Mouse (Mus musculus): ENCODE data around the gene Slc22a27. TPM values are rescaled to one million over a fixed set of nuclear protein-coding genes. Genes with fewer than 3 reads are reported as not detected.
"Not testable (repeated sequence)": the region's sequence is repeated elsewhere in the genome, so short reads cannot be mapped to it uniquely, and the experiment has no call there.

Slc22a27 gene
- polyA plus RNA-seq (2015; fragmentation: Nextera tagmentation; extraction: Ambion mirVana): not detected in 2 replicates

GRCm38 (mm10) chr19:7965927-7966326 is at the start of gene Slc22a27:
Gene Slc22a27, minus strand, starts transcription at chr19:7966027.
- WGBS: 55% methylated on average over 5 of the region's 5 CpGs
- not testable (repeated sequence) for H3K36me3 ChIP-seq (ENCODE audit: insufficient read depth, low read length); DNase-seq (ENCODE audit: low spot score); H3K27ac ChIP-seq (ENCODE audit: low read length); H3K4me3 ChIP-seq (ENCODE audit: low read depth, low read length); H3K4me1 ChIP-seq (ENCODE audit: insufficient read depth, low read depth, low read length); H3K4me2 ChIP-seq (replicated peaks; ENCODE audit: low read depth, low read length); H3K27me3 ChIP-seq (replicated peaks; ENCODE audit: insufficient read depth, low read length); H3K9me3 ChIP-seq (ENCODE audit: low read length); H3K9ac ChIP-seq (replicated peaks; ENCODE audit: low read depth); ATAC-seq

GRCm38 (mm10) chr19:8011596-8011995 is 45.8 kb upstream of the Slc22a27 start:
- H3K27ac ChIP-seq (ENCODE audit: low read length); DNase-seq (ENCODE audit: low spot score); H3K27me3 ChIP-seq (replicated peaks; ENCODE audit: insufficient read depth, low read length); H3K4me3 ChIP-seq (ENCODE audit: low read depth, low read length); ATAC-seq; H3K9me3 ChIP-seq (ENCODE audit: low read length); H3K4me1 ChIP-seq (ENCODE audit: insufficient read depth, low read depth, low read length); H3K36me3 ChIP-seq (ENCODE audit: insufficient read depth, low read length); H3K4me2 ChIP-seq (replicated peaks; ENCODE audit: low read depth, low read length); H3K9ac ChIP-seq (replicated peaks; ENCODE audit: low read depth): not testable (repeated sequence)
- WGBS: 93% methylated on average over 9 of the region's 9 CpGs

GRCm38 (mm10) chr19:8009086-8009485 is 43.3 kb upstream of the Slc22a27 start:
- WGBS: 92% methylated on average over 6 of the region's 6 CpGs
- H3K4me1 ChIP-seq (ENCODE audit: insufficient read depth, low read depth, low read length); H3K27ac ChIP-seq (ENCODE audit: low read length); H3K4me2 ChIP-seq (replicated peaks; ENCODE audit: low read depth, low read length); H3K9me3 ChIP-seq (ENCODE audit: low read length); ATAC-seq; DNase-seq (ENCODE audit: low spot score); H3K27me3 ChIP-seq (replicated peaks; ENCODE audit: insufficient read depth, low read length); H3K4me3 ChIP-seq (ENCODE audit: low read depth, low read length); H3K36me3 ChIP-seq (ENCODE audit: insufficient read depth, low read length); H3K9ac ChIP-seq (replicated peaks; ENCODE audit: low read depth): not testable (repeated sequence)

- no peak overlapping the region for H3K27ac ChIP-seq (ENCODE audit: low read length)
- H3K36me3 ChIP-seq (ENCODE audit: insufficient read depth, low read length): no peaks in the 10 kb centered on the region
- H3K27me3 ChIP-seq (replicated peaks; ENCODE audit: insufficient read depth, low read length): no peaks in the 10 kb centered on the region
- H3K4me1 ChIP-seq (ENCODE audit: insufficient read depth, low read depth, low read length): no peaks in the 10 kb centered on the region
- H3K9me3 ChIP-seq (ENCODE audit: low read length): no peaks in the 10 kb centered on the region
- no peak overlapping the region for H3K9ac ChIP-seq (replicated peaks; ENCODE audit: low read depth)
- H3K4me2 ChIP-seq (replicated peaks; ENCODE audit: low read depth, low read length): no peak overlapping the region
- 70% methylated on average over 2 of the region's 2 CpGs for WGBS
- no peak for TF ChIP-seq EP300 (IDR thresholded peaks at IDR 0.05)
- TF ChIP-seq CTCF (IDR thresholded peaks at IDR 0.05): no peak
- DNase-seq (ENCODE audit: low spot score) (no peak), ATAC-seq (no peak)
- no peak overlapping the region for H3K4me3 ChIP-seq (ENCODE audit: low read depth, low read length)
Measured at GRCm38 (mm10) chr19:7968703-7969102, 2.9 kb upstream of the Slc22a27 start.

- H3K9ac ChIP-seq (replicated peaks; ENCODE audit: low read depth); ATAC-seq; H3K27me3 ChIP-seq (replicated peaks; ENCODE audit: insufficient read depth, low read length); DNase-seq (ENCODE audit: low spot score); H3K4me2 ChIP-seq (replicated peaks; ENCODE audit: low read depth, low read length); H3K9me3 ChIP-seq (ENCODE audit: low read length); H3K4me1 ChIP-seq (ENCODE audit: insufficient read depth, low read depth, low read length); H3K4me3 ChIP-seq (ENCODE audit: low read depth, low read length); H3K36me3 ChIP-seq (ENCODE audit: insufficient read depth, low read length); H3K27ac ChIP-seq (ENCODE audit: low read length): not testable (repeated sequence)
- WGBS: 40% methylated on average over 1 of the region's 1 CpGs
Measured at GRCm38 (mm10) chr19:7966550-7966949, 723 bp upstream of the Slc22a27 start.

GRCm38 (mm10) chr19:7939391-7939790 is 26.4 kb downstream of the Slc22a27 start:
- 83% methylated on average over 18 of the region's 18 CpGs for WGBS
- not testable (repeated sequence) for ATAC-seq; H3K4me1 ChIP-seq (ENCODE audit: insufficient read depth, low read depth, low read length)

GRCm38 (mm10) chr19:7876626-7877025 is 89.2 kb downstream of the Slc22a27 start:
- ATAC-seq: no peak

More at GRCm38 (mm10) chr19:7939391-7939790, 26.4 kb downstream of the Slc22a27 start:
- not testable (repeated sequence) for H3K9ac ChIP-seq (replicated peaks; ENCODE audit: low read depth); H3K36me3 ChIP-seq (ENCODE audit: insufficient read depth, low read length); H3K27me3 ChIP-seq (replicated peaks; ENCODE audit: insufficient read depth, low read length); H3K4me2 ChIP-seq (replicated peaks; ENCODE audit: low read depth, low read length); H3K4me3 ChIP-seq (ENCODE audit: low read depth, low read length); H3K9me3 ChIP-seq (ENCODE audit: low read length); H3K27ac ChIP-seq (ENCODE audit: low read length); DNase-seq (ENCODE audit: low spot score)

More at GRCm38 (mm10) chr19:7876626-7877025, 89.2 kb downstream of the Slc22a27 start:
- Histone ChIP-seq H3K9ac (replicated peaks; ENCODE audit: low read depth) (no peak overlapping the region), H3K27ac (ENCODE audit: low read length) (no peak overlapping the region), H3K9me3 (ENCODE audit: low read length) (no peaks in the 10 kb centered on the region), H3K36me3 (ENCODE audit: insufficient read depth, low read length) (no peaks in the 10 kb centered on the region), H3K4me3 (ENCODE audit: low read depth, low read length) (no peak overlapping the region), H3K27me3 (replicated peaks; ENCODE audit: insufficient read depth, low read length) (no peaks in the 10 kb centered on the region), H3K4me2 (replicated peaks; ENCODE audit: low read depth, low read length) (no peak overlapping the region), H3K4me1 (ENCODE audit: insufficient read depth, low read depth, low read length) (no peaks in the 10 kb centered on the region)
- WGBS: 88% methylated on average over 1 of the region's 1 CpGs
- no peak for DNase-seq (ENCODE audit: low spot score)
- no peak for TF ChIP-seq CTCF (IDR thresholded peaks at IDR 0.05)
- no peak for TF ChIP-seq EP300 (IDR thresholded peaks at IDR 0.05)
